Mouse (Mus musculus) lung, postnatal 0 days (tissue): ENCODE results near the gene Cfap77.

Experiments used
- CTCF ChIP-seq: IDR thresholded peaks from 2 replicates; pipeline ENCODE4 v1.5.1; 2016; ENCODE audit warnings: antibody characterized with exemption, mild to moderate bottlenecking
- EP300 ChIP-seq: IDR thresholded peaks from 2 replicates; pipeline ENCODE4 v1.6.1; 2016; ENCODE audit warnings: antibody characterized with exemption, mild to moderate bottlenecking, control low read depth

GRCm38 (mm10) chr2:29086026-29086425 lies 31.2 kb upstream of the Cfap77 start:
- TF ChIP-seq EP300 (no peak), CTCF (no peak)
